Mouse (Mus musculus) hindbrain, postnatal 0 days (tissue): ENCODE measurements at regions not wholly inside any gene's neighbourhood (a gene's known extent, or its start where the extent isn't known, plus 50 kb on each side); places are given as distances from the start of the nearest gene placed in this dataset.
A peak's percentile ranks its signal among the peaks of the same experiment; 100 is the strongest.

Source experiments
- ATAC-seq: fragments of 200-750 bp; cut with Nextera tagmentation; 2 replicates; pipeline ENCODE4 v1.8.0; 2017; ENCODE audit warnings: mild to moderate bottlenecking, moderate TSS enrichment, moderate library complexity
- DNase-seq: peaks from one replicate; pipeline ENCODE4 v3.0.0-alpha.2; 2015; ENCODE audit warnings: low spot score
- H3K27ac ChIP-seq: fragments of 300-500 bp; sonication (generic); 2 replicates; pipeline ENCODE4 v1.5.1; 2014; ENCODE audit warnings: mild to moderate bottlenecking
- H3K27me3 ChIP-seq: fragments of 300-500 bp; sonication (generic); 2 replicates; pipeline ENCODE4 v1.6.1; 2014; ENCODE audit warnings: low read length, mixed read lengths; ENCODE audit not compliant: insufficient read depth
- H3K36me3 ChIP-seq: fragments of 300-500 bp; sonication (generic); 2 replicates; pipeline ENCODE4 v1.6.1; 2014; ENCODE audit warnings: low read length, mixed read lengths; ENCODE audit not compliant: insufficient read depth
- H3K4me1 ChIP-seq: fragments of 300-500 bp; sonication (generic); 2 replicates; pipeline ENCODE4 v1.6.1; 2014; ENCODE audit warnings: antibody characterized with exemption, low read length, mixed read lengths; ENCODE audit not compliant: insufficient read depth
- H3K4me2 ChIP-seq: fragments of 300-500 bp; sonication (generic); 2 replicates; pipeline ENCODE4 v1.6.1; 2014; ENCODE audit warnings: low read depth, mild to moderate bottlenecking, low read length, moderate library complexity, mixed read lengths
- H3K4me3 ChIP-seq: fragments of 300-500 bp; sonication (generic); 2 replicates; pipeline ENCODE4 v1.5.1; 2014; ENCODE audit warnings: low read length
- H3K9ac ChIP-seq: fragments of 300-500 bp; sonication (generic); replicated peaks from 2 replicates; pipeline ENCODE4 v1.6.1; 2014; ENCODE audit warnings: mild to moderate bottlenecking, low read length, moderate library complexity, mixed read lengths
- H3K9me3 ChIP-seq: fragments of 300-500 bp; sonication (generic); 2 replicates; pipeline ENCODE4 v1.6.1; 2016; ENCODE audit warnings: low read length, mixed read lengths
- CTCF ChIP-seq: IDR thresholded peaks from 2 replicates; pipeline ENCODE4 v1.5.1; 2016; ENCODE audit warnings: antibody characterized with exemption, control low read depth, low read depth
- WGBS: fragments of 180-500 bp; shearing (Covaris S2); extraction: QIAGEN DNeasy Blood & Tissue Kit; methylation state at CpG from one replicate; pipeline ENCODE4 v1.1.7; 2014; 5-methylcytosine and 5-hydroxymethylcytosine counted together

DNA sequence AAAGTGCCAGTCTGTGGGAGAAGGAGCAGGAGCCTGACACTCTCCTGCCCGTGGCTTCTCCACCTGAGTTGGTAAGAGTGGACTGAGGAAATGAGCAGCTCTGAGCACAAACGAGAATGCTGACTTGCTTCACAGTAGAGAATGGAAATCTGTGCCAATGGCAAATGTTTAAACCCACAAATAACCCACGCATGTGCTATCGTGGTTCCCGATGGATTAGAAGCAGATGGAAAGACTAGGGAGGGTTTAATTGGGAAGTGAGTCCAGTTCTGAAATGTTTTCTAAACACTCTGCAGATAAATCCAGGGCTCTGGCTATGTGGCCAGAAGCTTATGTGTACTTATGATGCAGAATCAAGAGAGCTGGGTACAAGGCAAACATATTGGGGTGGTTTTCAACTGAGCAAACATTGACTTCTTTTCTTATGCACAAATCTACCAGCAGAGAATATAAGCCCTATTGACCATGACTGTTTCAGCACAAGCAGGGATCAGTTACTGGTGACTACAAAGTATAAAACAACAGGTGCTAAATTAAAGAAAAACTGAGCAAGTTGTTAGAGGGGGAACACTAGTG lies 57.9 kb upstream of the Frmd4b start:
- 67% methylated on average over 5 of the region's 5 CpGs for WGBS
- no peak for TF ChIP-seq CTCF
- H3K9ac ChIP-seq: no peak overlapping the region
- no peak for ATAC-seq
- H3K4me3 ChIP-seq: no peak overlapping the region
- no peaks in the 10 kb centered on the region for H3K4me1 ChIP-seq
- H3K36me3 ChIP-seq: no peaks in the 10 kb centered on the region
- H3K4me2 ChIP-seq: no peak overlapping the region
- DNase-seq: no peak
- no peak overlapping the region for H3K27ac ChIP-seq
- H3K27me3 ChIP-seq: no peaks in the 10 kb centered on the region
- H3K9me3 ChIP-seq: no peaks in the 10 kb centered on the region

- Histone ChIP-seq H3K27me3 (no peaks in the 10 kb centered on the region), H3K9ac (no peak overlapping the region), H3K27ac (no peak overlapping the region), H3K4me3 (no peak overlapping the region), H3K4me1 (0 out of 2 replicates have a peak, but pooled peaks cover 11% of the 10 kb centered on the region), H3K9me3 (no peaks in the 10 kb centered on the region), H3K36me3 (no peaks in the 10 kb centered on the region), H3K4me2 (no peak overlapping the region)
- TF ChIP-seq CTCF: no peak
- 5% methylated on average over 5 of the region's 5 CpGs for WGBS
- DNase-seq (peak; percentile 48), ATAC-seq (peak; percentile 63)
Measured at GRCm38 (mm10) chr6:97666818-97667629, 49.7 kb upstream of the Frmd4b start.
